Mouse (Mus musculus) granulocyte monocyte progenitor cell, adult 5-6 weeks (primary cell): Measurements from ENCODE around the gene Sorbs2. TPM values are rescaled to one million over a fixed set of nuclear protein-coding genes. Genes with fewer than 3 reads are reported as not detected.
"Not testable (repeated sequence)": the region's sequence is repeated elsewhere in the genome, so short reads cannot be mapped to it uniquely, and the experiment has no call there.

Experiments used
- ATAC-seq: replicated peaks from 2 replicates; pipeline ENCODE4 v1.8.0; 2016; ENCODE audit warnings: mild to moderate bottlenecking, moderate TSS enrichment, inconsistent platforms; ENCODE audit not compliant: poor library complexity, severe bottlenecking
- total RNA-seq, 2 experiments: library from RNA; stranded (forward) in 1 of 2; stranded (reverse) in 1 of 2; fragments of 200-712, 200-1000 nt in 1 of 2; fragments of >200 nt in 1 of 2; fragmentation: Nextera tagmentation in 1 of 2; gene quantifications; 2 replicates each; pipeline ENCODE4 v1.2.3; 2014 to 2017

Sorbs2 gene
- total RNA-seq, 2 experiments from 2014 or later = not detected

GRCm38 (mm10) chr8:45816765-45817426 lies 309.3 kb downstream of the Sorbs2 start:
- ATAC-seq = peak; percentile 79

DNA sequence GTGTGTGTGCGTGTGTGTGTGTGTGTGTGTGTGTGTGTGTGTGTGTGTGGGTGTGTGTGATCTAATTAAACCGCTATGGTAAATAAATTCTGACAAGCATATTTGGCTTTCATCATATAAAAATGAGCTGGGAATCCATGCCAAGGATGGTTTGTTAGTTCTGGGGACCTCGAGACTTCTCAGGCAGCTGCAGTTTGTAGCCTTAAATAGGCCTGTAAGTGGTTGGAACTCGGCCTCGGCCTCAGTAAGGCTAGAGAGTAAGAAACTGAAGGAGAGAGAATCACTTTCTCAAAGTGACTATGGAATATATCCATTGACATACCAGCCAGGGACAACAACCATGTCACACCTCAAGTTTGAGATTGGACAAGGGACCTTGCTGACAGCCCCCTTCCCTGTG lies 314.1 kb downstream of the Sorbs2 start:
- ATAC-seq = no peak

GRCm38 (mm10) chr8:45829985-45830548 lies 322.5 kb downstream of the Sorbs2 start:
- no peak for ATAC-seq

- no peak for ATAC-seq
Measured at GRCm38 (mm10) chr8:45833896-45834295, 326.3 kb downstream of the Sorbs2 start.

GRCm38 (mm10) chr8:45843306-45843705 lies 335.7 kb downstream of the Sorbs2 start:
- no peak for ATAC-seq

- ATAC-seq = no peak
Measured at GRCm38 (mm10) chr8:45844097-45844885, 336.7 kb downstream of the Sorbs2 start.

DNA sequence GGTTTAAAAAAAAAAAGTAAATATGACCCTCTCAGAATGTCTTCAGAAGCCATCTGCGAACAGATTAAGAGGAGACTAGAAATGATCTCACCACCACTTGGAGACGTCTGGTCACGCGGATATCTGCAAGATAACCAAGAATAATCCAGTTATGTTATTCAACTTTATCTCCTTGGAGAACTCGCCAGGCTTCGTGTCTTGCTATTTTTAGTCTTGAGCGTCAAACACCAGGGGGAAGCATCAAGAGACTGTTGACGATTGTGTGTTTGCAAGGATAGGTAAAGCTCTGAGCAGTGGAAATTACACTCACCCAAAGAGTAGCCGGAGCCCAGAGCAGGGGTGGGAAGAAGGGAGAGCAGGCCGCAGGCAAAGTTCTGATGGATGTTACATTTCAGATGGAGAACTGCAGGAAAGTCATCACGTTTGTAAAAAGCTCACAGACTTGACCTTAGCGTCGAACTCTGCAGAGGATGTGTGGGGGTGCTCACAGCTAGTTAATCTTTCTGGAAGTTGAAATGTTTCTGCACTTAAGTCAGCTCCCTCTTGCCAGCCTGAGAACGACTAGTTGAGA lies 337.4 kb downstream of the Sorbs2 start:
- no peak for ATAC-seq

- ATAC-seq = no peak
Measured at GRCm38 (mm10) chr8:45845906-45846305, 338.3 kb downstream of the Sorbs2 start.

DNA sequence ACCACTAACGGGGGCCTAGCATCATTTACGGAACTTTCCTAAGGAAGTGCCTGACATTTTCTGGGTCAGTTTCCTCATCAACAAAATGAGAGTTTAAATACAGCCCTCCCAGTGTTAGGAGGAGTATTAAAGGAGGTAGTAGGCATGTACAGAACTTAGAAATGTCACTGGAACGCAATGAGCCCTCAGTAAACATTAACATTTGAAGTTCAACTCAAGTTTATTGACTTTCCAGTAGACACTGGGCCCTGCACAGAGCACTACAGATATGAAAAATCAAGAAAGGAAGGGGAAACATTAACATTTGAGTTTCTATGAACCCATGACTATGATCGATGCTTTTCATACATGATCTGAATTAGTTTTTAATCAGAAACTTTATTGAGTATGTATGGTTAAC lies 347.5 kb downstream of the Sorbs2 start:
- no peak for ATAC-seq

GRCm38 (mm10) chr8:45857734-45858133 lies 350.1 kb downstream of the Sorbs2 start:
- no peak for ATAC-seq

GRCm38 (mm10) chr8:45858391-45858790 lies 350.8 kb downstream of the Sorbs2 start:
- no peak for ATAC-seq

DNA sequence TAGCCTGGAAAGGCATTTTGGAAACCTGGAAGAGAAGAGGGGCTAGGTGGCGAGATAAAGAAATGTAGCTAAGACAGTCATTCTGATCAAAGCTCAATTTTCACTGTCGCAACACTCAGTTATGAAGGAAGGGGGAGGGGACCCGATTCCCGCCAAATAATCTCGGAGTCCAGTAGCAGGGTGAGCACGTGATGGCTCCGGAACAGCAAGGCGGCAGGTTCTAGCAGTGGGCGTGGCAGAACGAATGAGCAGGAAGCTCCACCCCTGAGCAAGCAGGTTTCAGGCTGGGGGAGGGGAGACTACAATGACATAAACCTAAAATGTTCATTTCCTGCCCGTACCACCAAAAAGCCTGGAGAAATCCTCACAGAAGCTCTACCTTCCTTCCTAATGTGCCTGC lies 364.0 kb downstream of the Sorbs2 start:
- not testable (repeated sequence) for ATAC-seq

- ATAC-seq = no peak
Measured at GRCm38 (mm10) chr8:45872077-45872476, 364.5 kb downstream of the Sorbs2 start.

GRCm38 (mm10) chr8:45874945-45875626 lies 367.5 kb downstream of the Sorbs2 start:
- peak; percentile 52 for ATAC-seq

DNA sequence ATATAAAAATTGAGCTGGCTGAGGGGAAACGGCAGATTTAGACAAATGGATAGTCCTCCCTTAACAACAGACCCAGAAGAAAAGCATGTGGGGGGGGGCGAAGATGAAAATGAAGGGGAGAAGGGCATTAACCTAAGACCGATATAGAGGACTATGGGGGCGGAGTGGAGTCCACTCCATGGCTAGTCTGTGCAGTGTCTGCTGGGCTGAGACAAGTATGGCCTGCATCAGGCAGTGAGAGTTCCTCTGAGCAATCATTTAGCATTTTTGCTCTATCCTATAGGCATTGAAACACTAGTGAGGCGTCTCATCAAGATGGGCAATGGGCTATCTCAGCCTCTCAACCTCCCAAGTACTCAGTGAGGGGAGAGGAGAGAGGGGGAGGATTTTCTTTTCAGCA lies 368.8 kb downstream of the Sorbs2 start:
- ATAC-seq = no peak

Other genes with a start within 250 kb of the Sorbs2 start
- gene F11, start 245.8 kb upstream of the Sorbs2 start, total RNA-seq (2014; fragmentation: Nextera tagmentation) = not detected in 2 replicates
- not detected in 2 replicates for gene F11, start 245.8 kb upstream of the Sorbs2 start, total RNA-seq (2017)
- gene Klkb1, start 212.9 kb upstream of the Sorbs2 start, total RNA-seq (2014; fragmentation: Nextera tagmentation) = not detected in 2 replicates
- not detected in 2 replicates for gene Klkb1, start 212.9 kb upstream of the Sorbs2 start, total RNA-seq (2017)
- gene Gm45753, start 199.3 kb upstream of the Sorbs2 start, total RNA-seq (2014; fragmentation: Nextera tagmentation) = 0.38 TPM in 1 of 2 replicates, not detected in the other
- not detected in 2 replicates for gene Gm45753, start 199.3 kb upstream of the Sorbs2 start, total RNA-seq (2017)
- gene Cyp4v3, start 174.6 kb upstream of the Sorbs2 start, total RNA-seq (2014; fragmentation: Nextera tagmentation) = 7.0 and 7.8 TPM in 2 replicates
- gene Cyp4v3, start 174.6 kb upstream of the Sorbs2 start, total RNA-seq (2017) = 10.3 and 12.5 TPM in 2 replicates
- gene Fam149a, start 125.5 kb upstream of the Sorbs2 start, total RNA-seq (2014; fragmentation: Nextera tagmentation) = 0.13 TPM in 1 of 2 replicates, not detected in the other
- gene Fam149a, start 125.5 kb upstream of the Sorbs2 start, total RNA-seq (2017) = 0.13 TPM in 1 of 2 replicates, not detected in the other
- 1.9 and 6.2 TPM in 2 replicates for gene Tlr3, start 96.7 kb upstream of the Sorbs2 start, total RNA-seq (2014; fragmentation: Nextera tagmentation)
- gene Tlr3, start 96.7 kb upstream of the Sorbs2 start, total RNA-seq (2017) = not detected in 2 replicates